Mouse (Mus musculus): ENCODE results near the gene Erlec1.

GRCm38 (mm10) chr11:30985877-30986624, 31.9 kb upstream of the Erlec1 start, which contains the start of gene Chac2:
- no peak for TF ChIP-seq CTCF (IDR thresholded peaks at IDR 0.05; ENCODE audit: insufficient read depth, low read length)
- peak; percentile 42; the same call in 1 of the 2 replicates for TF ChIP-seq POLR2A (IDR thresholded peaks at IDR 0.05; ENCODE audit: borderline replicate concordance, extremely low read depth, low read depth, low read length)

Data from lung, adult 2 months (tissue).